Mouse (Mus musculus) lung, embryonic 15.5 days (tissue): ENCODE measurements at regions not wholly inside any gene's neighbourhood (a gene's known extent, or its start where the extent isn't known, plus 50 kb on each side); places are given as distances from the start of the nearest gene placed in this dataset.

Experiments
- ATAC-seq: fragments of 200-750 bp; cut with Nextera tagmentation; 2 replicates; pipeline ENCODE4 v1.8.0; 2017; ENCODE audit warnings: moderate number of reproducible peaks, borderline replicate concordance; ENCODE audit not compliant: low FRiP score, low TSS enrichment; ENCODE audit errors: extremely low read depth
- H3K27ac ChIP-seq: fragments of 300-500 bp; sonication (generic); 2 replicates; pipeline ENCODE4 v1.5.1; 2015; ENCODE audit warnings: moderate library complexity, mild to moderate bottlenecking, inconsistent platforms
- H3K27me3 ChIP-seq: fragments of 300-500 bp; sonication (generic); 2 replicates; pipeline ENCODE4 v1.6.1; 2015; ENCODE audit warnings: inconsistent platforms
- H3K36me3 ChIP-seq: fragments of 300-500 bp; sonication (generic); 2 replicates; pipeline ENCODE4 v1.6.1; 2015; ENCODE audit warnings: inconsistent platforms
- H3K4me1 ChIP-seq: fragments of 300-500 bp; sonication (generic); 2 replicates; pipeline ENCODE4 v1.6.1; 2015; ENCODE audit warnings: inconsistent platforms
- H3K4me2 ChIP-seq: fragments of 300-500 bp; sonication (generic); 2 replicates; pipeline ENCODE4 v1.6.1; 2015; ENCODE audit warnings: inconsistent platforms, mild to moderate bottlenecking, moderate library complexity
- H3K4me3 ChIP-seq: fragments of 300-500 bp; sonication (generic); 2 replicates; pipeline ENCODE4 v1.5.1; 2015; ENCODE audit warnings: mild to moderate bottlenecking, inconsistent platforms
- H3K9ac ChIP-seq: fragments of 300-500 bp; sonication (generic); 2 replicates; pipeline ENCODE4 v1.6.1; 2015; ENCODE audit warnings: inconsistent platforms
- H3K9me3 ChIP-seq: fragments of 300-500 bp; sonication (generic); 2 replicates; pipeline ENCODE4 v1.6.1; 2016; ENCODE audit warnings: inconsistent platforms
- WGBS: fragments of 180-500 bp; shearing (Covaris S2); methylation state at CpG from one replicate; pipeline ENCODE4 v1.1.7; 2015; 5-methylcytosine and 5-hydroxymethylcytosine counted together

DNA sequence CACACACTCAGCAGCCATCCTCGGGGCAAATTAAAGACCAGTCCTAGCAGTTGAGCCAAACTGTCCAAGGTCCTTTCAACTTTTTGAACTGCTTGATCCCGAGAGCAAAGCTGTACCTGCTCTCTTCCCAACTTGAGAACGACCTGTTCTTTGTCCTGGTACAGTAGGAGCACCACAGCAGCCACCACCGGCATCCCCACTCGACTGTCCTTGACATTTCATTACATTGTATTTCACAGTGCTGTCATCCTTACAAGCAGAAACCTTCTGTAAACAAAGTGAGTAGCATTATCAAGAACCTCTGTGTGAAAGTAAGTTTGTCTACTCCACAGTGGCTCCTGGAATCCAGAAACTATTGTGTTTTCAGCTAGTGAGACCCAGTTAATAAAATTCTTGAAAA, 240.2 kb upstream of the Zfp462 start:
- no peak overlapping the region for H3K4me2 ChIP-seq
- WGBS: 46% methylated on average over 5 of the region's 5 CpGs
- ATAC-seq: no peak

DNA sequence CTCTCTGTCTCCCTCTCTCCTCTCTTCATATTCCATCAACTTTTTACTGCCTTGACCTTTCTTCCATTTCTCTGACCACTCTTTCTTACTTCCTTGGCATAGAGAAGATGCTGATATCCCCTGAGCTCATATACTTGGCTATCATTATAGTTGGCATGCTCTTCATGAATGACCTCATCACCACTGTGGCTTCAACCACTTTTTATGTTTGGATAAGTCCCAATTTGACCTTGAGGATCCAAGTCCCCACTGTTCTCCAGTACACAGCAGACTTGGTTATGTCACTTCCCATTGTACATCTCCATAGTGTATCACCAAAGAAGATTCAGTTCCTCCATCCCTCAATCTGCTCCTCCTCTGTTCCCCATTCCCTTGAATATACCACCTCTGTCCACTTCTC, 235.1 kb upstream of the Zfp462 start:
- Histone ChIP-seq H3K4me2 (no peak overlapping the region), H3K4me3 (no peak overlapping the region), H3K27me3 (no peaks in the 10 kb centered on the region), H3K36me3 (no peaks in the 10 kb centered on the region), H3K4me1 (no peaks in the 10 kb centered on the region; the same call in 1 of the 2 replicates), H3K27ac (no peak overlapping the region), H3K9ac (no peak overlapping the region), H3K9me3 (no peaks in the 10 kb centered on the region)
- ATAC-seq: no peak

More for the DNA sequence above, 240.2 kb upstream of the Zfp462 start:
- Histone ChIP-seq H3K36me3 (no peaks in the 10 kb centered on the region), H3K27me3 (no peaks in the 10 kb centered on the region), H3K4me3 (no peak overlapping the region), H3K27ac (no peak overlapping the region), H3K9me3 (no peaks in the 10 kb centered on the region), H3K9ac (no peak overlapping the region), H3K4me1 (no peaks in the 10 kb centered on the region)

DNA sequence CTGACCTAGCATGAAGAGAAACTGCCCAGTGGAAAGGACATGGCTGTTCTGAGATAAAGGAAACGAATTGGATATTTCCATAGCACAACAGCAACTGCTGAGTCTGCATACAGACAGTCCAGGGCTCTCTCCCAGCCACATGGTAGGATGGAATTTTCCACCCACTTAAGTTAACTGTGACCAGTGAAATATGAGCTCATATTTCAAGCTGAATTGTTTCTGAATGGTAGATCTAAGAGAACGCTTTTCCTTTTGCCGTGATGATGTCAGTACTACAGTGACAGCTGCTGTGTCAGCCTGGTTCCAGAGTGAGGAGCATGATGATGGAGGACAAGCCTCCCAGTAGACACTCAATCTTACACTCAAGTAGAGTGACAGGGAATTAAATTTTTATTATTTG, 231.9 kb upstream of the Zfp462 start:
- H3K36me3 ChIP-seq: no peaks in the 10 kb centered on the region
- WGBS: 26% methylated on average over 3 of the region's 3 CpGs
- no peak overlapping the region for H3K27ac ChIP-seq
- no peak overlapping the region for H3K4me3 ChIP-seq
- H3K4me1 ChIP-seq: no peaks in the 10 kb centered on the region; the same call in 1 of the 2 replicates
- no peaks in the 10 kb centered on the region for H3K27me3 ChIP-seq
- no peaks in the 10 kb centered on the region for H3K9me3 ChIP-seq
- no peak overlapping the region for H3K9ac ChIP-seq
- H3K4me2 ChIP-seq: no peak overlapping the region
- ATAC-seq: peak; percentile 49; the same call in 1 of the 2 replicates

DNA sequence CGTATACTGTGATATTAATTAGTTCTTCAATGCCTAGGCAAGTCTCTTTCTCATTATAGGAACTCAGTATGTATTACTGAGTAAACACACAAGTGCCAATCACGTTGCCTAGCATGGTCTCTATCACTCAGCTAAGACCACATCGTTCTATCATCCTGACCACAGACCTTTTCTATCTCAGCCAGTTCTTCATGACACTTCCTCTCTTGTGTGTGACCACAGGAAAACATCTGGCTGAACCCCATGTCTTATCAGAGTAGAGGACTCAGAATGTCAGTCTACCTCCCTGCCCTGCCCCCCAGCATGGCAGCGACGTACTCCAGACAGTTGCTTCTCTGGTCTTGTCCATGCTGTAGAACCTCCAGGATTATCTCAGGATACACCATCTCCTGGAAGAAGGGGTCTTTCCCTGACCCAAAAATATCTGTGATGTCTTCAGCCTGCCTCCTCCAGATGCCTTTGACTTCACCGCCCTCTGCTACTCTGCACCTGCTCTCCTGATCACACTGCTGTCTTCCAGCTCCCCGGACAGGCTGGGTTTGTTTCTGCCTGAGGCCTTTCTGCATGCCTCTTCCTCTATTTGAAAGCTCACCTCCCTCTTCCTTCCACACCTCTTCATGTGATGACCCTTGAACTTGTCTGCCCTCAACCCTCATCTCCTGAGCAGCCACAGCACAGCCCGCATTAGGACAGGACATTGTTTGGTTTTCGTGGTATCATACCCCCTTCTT, 230.1 kb upstream of the Zfp462 start:
- Histone ChIP-seq H3K9me3 (no peaks in the 10 kb centered on the region), H3K9ac (no peak overlapping the region), H3K27me3 (no peaks in the 10 kb centered on the region), H3K4me2 (no peak overlapping the region), H3K27ac (no peak overlapping the region), H3K36me3 (no peaks in the 10 kb centered on the region), H3K4me3 (no peak overlapping the region), H3K4me1 (no peaks in the 10 kb centered on the region; the same call in 1 of the 2 replicates)
- WGBS: 41% methylated on average over 9 of the region's 9 CpGs
- ATAC-seq: no peak

DNA sequence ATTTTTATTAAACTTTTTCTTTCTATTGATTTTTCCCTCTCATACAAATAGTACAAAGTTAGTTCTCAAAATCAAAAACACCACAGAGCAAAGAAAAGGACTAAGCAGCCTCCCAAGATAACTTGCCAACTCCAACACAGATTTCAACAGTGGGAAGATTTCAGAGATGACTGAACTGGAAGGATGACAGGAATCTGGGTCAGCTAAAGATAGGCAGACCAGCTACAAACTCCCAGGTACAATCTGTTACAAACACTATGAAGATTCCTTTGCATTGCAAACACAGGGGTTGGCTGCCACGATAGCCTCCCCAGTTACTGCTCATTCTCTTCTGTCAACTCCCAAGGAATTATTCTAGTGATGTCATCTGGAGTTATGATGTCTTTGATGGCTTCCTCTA, 226.8 kb upstream of the Zfp462 start:
- Histone ChIP-seq H3K9me3 (no peaks in the 10 kb centered on the region), H3K4me2 (no peak overlapping the region), H3K4me1 (no peaks in the 10 kb centered on the region; the same call in 1 of the 2 replicates), H3K9ac (no peak overlapping the region), H3K36me3 (no peaks in the 10 kb centered on the region), H3K4me3 (no peak overlapping the region), H3K27ac (no peak overlapping the region), H3K27me3 (no peaks in the 10 kb centered on the region)
- 53% methylated on average over 1 of the region's 1 CpGs for WGBS
- no peak for ATAC-seq

GRCm38 (mm10) chr4:54739001-54739400, 205.8 kb upstream of the Zfp462 start:
- no peak for ATAC-seq
- no peak overlapping the region for H3K4me3 ChIP-seq
- no peaks in the 10 kb centered on the region for H3K9me3 ChIP-seq
- no peaks in the 10 kb centered on the region for H3K27me3 ChIP-seq
- H3K9ac ChIP-seq: no peak overlapping the region
- no peak overlapping the region for H3K27ac ChIP-seq
- no peaks in the 10 kb centered on the region for H3K4me1 ChIP-seq
- H3K4me2 ChIP-seq: no peak overlapping the region
- H3K36me3 ChIP-seq: no peaks in the 10 kb centered on the region
- 59% methylated on average over 5 of the region's 5 CpGs for WGBS

DNA sequence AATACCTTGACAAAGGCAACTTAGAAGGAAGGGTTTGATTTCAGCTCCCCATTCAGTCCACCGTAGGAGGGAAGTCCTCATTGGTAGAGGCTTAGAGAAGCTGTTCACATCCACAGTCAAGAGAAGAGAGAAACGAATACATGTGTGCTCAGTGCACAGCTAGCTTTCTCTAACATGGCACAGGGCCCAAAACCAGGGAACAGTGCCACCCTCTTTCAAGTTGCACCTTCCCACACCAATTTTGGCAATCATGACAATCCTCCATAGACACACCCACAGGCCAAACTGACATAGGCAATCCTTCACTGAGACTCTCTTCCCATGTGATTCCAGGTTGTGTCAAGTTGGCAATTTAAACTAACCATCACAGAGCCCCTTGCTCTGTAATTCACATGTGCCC, 193.4 kb upstream of the Zfp462 start:
- no peak overlapping the region for H3K27ac ChIP-seq
- 68% methylated on average over 2 of the region's 2 CpGs for WGBS
- H3K4me3 ChIP-seq: no peak overlapping the region
- H3K27me3 ChIP-seq: no peaks in the 10 kb centered on the region
- no peak overlapping the region for H3K4me2 ChIP-seq
- ATAC-seq: no peak
- H3K36me3 ChIP-seq: no peaks in the 10 kb centered on the region
- H3K9ac ChIP-seq: no peak overlapping the region
- H3K4me1 ChIP-seq: no peaks in the 10 kb centered on the region
- H3K9me3 ChIP-seq: no peaks in the 10 kb centered on the region

DNA sequence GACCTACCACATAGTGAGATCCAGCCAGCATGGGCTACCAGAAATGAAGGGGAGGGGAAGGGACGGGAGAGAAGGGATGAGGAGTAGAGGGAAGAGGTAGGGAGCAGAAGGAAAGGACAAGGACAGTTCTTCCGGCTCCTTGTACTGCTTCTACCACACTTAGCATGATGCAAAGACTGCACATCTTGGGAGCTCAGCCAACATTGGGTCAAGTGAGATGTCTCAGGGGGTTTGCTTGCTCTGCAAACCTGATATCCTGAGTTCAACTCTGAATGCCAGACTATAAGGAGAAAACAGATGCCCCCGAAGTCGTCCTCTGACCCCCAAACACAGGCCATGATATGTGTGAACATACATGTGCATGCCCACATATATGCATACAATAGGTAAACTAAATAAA, 188.4 kb upstream of the Zfp462 start:
- H3K9me3 ChIP-seq: no peaks in the 10 kb centered on the region
- no peak overlapping the region for H3K4me2 ChIP-seq
- H3K36me3 ChIP-seq: no peaks in the 10 kb centered on the region
- 84% methylated on average over 4 of the region's 4 CpGs for WGBS
- no peak overlapping the region for H3K9ac ChIP-seq
- no peaks in the 10 kb centered on the region for H3K27me3 ChIP-seq
- no peak overlapping the region for H3K4me3 ChIP-seq
- peaks cover 18% of the 10 kb centered on the region; the same call in 1 of the 2 replicates for H3K4me1 ChIP-seq
- no peak for ATAC-seq
- no peak overlapping the region for H3K27ac ChIP-seq

- Histone ChIP-seq H3K4me1 (peaks cover 19% of the 10 kb centered on the region; the same call in 1 of the 2 replicates), H3K4me2 (peak overlapping the region; percentile 59), H3K36me3 (no peaks in the 10 kb centered on the region), H3K27me3 (no peaks in the 10 kb centered on the region), H3K4me3 (peak overlapping the region; percentile 21; the same call in 1 of the 2 replicates), H3K9ac (no peak overlapping the region), H3K27ac (peak overlapping the region; percentile 47; the same call in 1 of the 2 replicates), H3K9me3 (no peaks in the 10 kb centered on the region)
- peak; percentile 88 for ATAC-seq
- WGBS: 18% methylated on average over 19 of the region's 19 CpGs
These were observed 186.9 kb upstream of the Zfp462 start for GRCm38 (mm10) chr4:54757715-54758500.

DNA sequence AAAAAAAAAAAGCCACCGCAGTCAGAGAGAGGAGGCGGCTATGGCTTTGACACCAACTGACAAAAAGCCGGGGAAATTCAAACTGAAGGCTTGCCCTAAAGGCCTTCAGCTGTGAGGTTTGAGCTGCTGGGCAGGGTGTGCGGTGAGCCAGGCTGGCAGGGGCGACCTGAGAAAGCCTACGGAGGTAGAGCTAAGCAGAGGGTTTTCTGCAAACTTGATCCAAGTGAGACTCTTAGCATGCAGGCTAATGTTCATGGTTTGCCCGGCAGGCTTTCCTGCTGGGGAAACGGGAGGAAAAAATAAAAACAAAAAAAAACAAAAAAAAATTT, 186.4 kb upstream of the Zfp462 start:
- Histone ChIP-seq H3K4me3 (peak overlapping the region; percentile 21; the same call in 1 of the 2 replicates), H3K36me3 (no peaks in the 10 kb centered on the region), H3K27ac (peak overlapping the region; percentile 47; the same call in 1 of the 2 replicates), H3K4me1 (peaks cover 19% of the 10 kb centered on the region; the same call in 1 of the 2 replicates), H3K4me2 (peak overlapping the region; percentile 59), H3K9me3 (no peaks in the 10 kb centered on the region), H3K9ac (no peak overlapping the region), H3K27me3 (no peaks in the 10 kb centered on the region)
- WGBS: 30% methylated on average over 8 of the region's 8 CpGs
- no peak for ATAC-seq

GRCm38 (mm10) chr4:54761257-54761656, 183.6 kb upstream of the Zfp462 start:
- Histone ChIP-seq H3K4me1 (peaks cover 19% of the 10 kb centered on the region; the same call in 1 of the 2 replicates), H3K27ac (no peak overlapping the region), H3K9me3 (no peaks in the 10 kb centered on the region), H3K9ac (no peak overlapping the region), H3K27me3 (no peaks in the 10 kb centered on the region), H3K36me3 (no peaks in the 10 kb centered on the region), H3K4me2 (no peak overlapping the region), H3K4me3 (no peak overlapping the region)
- no peak for ATAC-seq
- 43% methylated on average over 5 of the region's 5 CpGs for WGBS

DNA sequence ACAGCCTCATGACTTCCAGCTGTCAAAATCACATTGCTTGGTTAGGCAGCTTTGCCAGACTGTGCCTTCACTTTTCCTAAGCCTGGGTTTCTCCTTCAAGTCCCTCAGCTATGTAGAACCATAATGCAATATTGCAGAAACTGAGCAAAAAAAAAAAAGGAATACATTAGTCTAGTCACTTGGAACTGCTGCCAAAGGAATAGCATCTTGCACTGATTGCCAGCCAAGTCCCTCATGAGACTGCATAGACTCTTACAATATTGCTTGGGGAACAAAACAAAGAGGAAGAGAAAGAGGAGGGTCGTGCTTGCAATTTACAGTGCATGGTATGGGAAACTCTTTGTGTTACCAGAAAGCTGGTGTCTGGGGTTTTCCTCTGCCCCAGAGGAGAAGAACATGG, 179.8 kb upstream of the Zfp462 start:
- Histone ChIP-seq H3K27me3 (no peaks in the 10 kb centered on the region), H3K27ac (no peak overlapping the region), H3K4me1 (peaks cover 6% of the 10 kb centered on the region; the same call in 1 of the 2 replicates), H3K36me3 (no peaks in the 10 kb centered on the region), H3K4me2 (no peak overlapping the region), H3K9ac (no peak overlapping the region), H3K4me3 (no peak overlapping the region), H3K9me3 (no peaks in the 10 kb centered on the region)
- WGBS: 48% methylated on average over 1 of the region's 1 CpGs
- ATAC-seq: no peak
